Mouse (Mus musculus): Measurements from ENCODE around the gene C130074G19Rik. TPM values are rescaled to one million over a fixed set of nuclear protein-coding genes. Genes with fewer than 3 reads are reported as not detected.

The C130074G19Rik gene
- polyA plus RNA-seq (2015; fragmentation: Illumina TruSeq; extraction: RNeasy Lipid Tissue Mini Kit (QIAGEN cat#74804); ENCODE audit: insufficient read depth, low replicate concordance), result 10.5 TPM

GRCm38 (mm10) chr1:184882281-184883268 lies at the start of gene C130074G19Rik:
C130074G19Rik (minus strand) TSS chr1:184883218.

DNA sequence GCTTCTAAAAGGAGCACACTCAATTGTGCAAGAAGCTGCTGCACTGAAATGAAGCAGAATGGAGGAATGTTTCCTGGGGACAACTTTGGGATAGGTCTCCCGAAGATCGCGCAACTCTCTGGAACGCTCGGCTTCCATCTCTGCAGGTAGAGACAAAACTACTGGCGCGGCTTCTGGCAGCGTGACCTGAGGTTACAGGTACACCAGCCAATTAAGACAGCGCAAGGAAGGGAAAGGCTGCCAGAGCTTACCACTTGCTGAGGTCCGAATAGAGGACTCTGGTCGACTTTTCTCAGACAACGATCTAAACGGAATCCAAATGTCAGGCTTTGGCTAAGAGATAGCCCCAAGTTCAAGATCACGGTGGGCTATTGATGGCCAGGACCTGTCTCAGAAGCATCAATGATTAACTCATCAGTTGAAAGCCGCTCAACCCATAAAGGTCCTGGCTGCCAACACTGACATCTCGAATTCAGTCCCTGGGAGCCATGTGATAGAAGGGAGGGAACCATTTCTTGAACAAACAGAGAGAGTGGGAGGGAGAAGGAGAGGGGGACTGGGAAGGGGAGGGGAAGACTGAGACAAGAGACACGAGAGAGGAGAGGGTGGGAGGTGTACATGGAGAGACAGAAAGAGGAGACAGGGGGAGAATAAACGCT lies 36.8 kb downstream of the C130074G19Rik start, which contains the start of gene Marc2:
Gene Marc2, minus strand, starts transcription at position 360 of the 659 bp plus-strand sequence.

Other genes starting within 250 kb of the C130074G19Rik start
- gene Hlx, start 150.6 kb downstream of the C130074G19Rik start, polyA plus RNA-seq (2015; fragmentation: Illumina TruSeq; extraction: RNeasy Lipid Tissue Mini Kit (QIAGEN cat#74804); ENCODE audit: insufficient read depth, low replicate concordance), result 3.1 TPM
- gene Marc1, start 71.9 kb downstream of the C130074G19Rik start, polyA plus RNA-seq (2015; fragmentation: Illumina TruSeq; extraction: RNeasy Lipid Tissue Mini Kit (QIAGEN cat#74804); ENCODE audit: insufficient read depth, low replicate concordance), result 0.32 TPM
- gene Marc2, start 36.8 kb downstream of the C130074G19Rik start, polyA plus RNA-seq (2015; fragmentation: Illumina TruSeq; extraction: RNeasy Lipid Tissue Mini Kit (QIAGEN cat#74804); ENCODE audit: insufficient read depth, low replicate concordance), result 199 TPM
- gene Mark1, start 116.4 kb upstream of the C130074G19Rik start, polyA plus RNA-seq (2015; fragmentation: Illumina TruSeq; extraction: RNeasy Lipid Tissue Mini Kit (QIAGEN cat#74804); ENCODE audit: insufficient read depth, low replicate concordance), result 5.8 TPM

All from spleen, adult 10 weeks (tissue).